In genomic region chr13:44729424-44729971, GRCm38 (mm10) we compare ENCODE assay signal across 8 mouse cellular contexts. TPM values are rescaled to one million over a fixed set of nuclear protein-coding genes. Genes with fewer than 3 reads are reported as not detected.
DNase-seq lines count a peak whose midpoint lies in the region; ATAC-seq and TF ChIP-seq lines count a peak whose summit lies in the region.

Jarid2 (plus strand) TSS chr13:44729474.

- no peaks in the 10 kb centered on the region for H3K36me3 ChIP-seq in embryonic facial prominence, embryonic 13.5 days
- H3K36me3 ChIP-seq in heart, embryonic 11.5 days (ENCODE audit: control insufficient read depth, insufficient read depth, low read length): no peaks in the 10 kb centered on the region
- no peaks in the 10 kb centered on the region for H3K36me3 ChIP-seq in kidney, embryonic 15.5 days
- H3K36me3 ChIP-seq in liver, embryonic 11.5 days (ENCODE audit: control insufficient read depth, insufficient read depth, low read length): no peaks in the 10 kb centered on the region
- H3K36me3 ChIP-seq in testis, adult 2 months (ENCODE audit: control insufficient read depth, insufficient read depth, low read length): no peaks in the 10 kb centered on the region

- no peak for ATAC-seq in embryonic facial prominence, embryonic 13.5 days (ENCODE audit: insufficient number of reproducible peaks, insufficient read depth, low FRiP score, low TSS enrichment, low read depth)
- no peak for ATAC-seq in heart, embryonic 11.5 days (replicated peaks; ENCODE audit: insufficient number of reproducible peaks, low FRiP score, low TSS enrichment)
- no peak for ATAC-seq in kidney, embryonic 15.5 days (replicated peaks; ENCODE audit: low FRiP score)
- ATAC-seq in liver, embryonic 11.5 days (replicated peaks; ENCODE audit: low FRiP score): no peak

- WGBS in embryonic facial prominence, embryonic 13.5 days: 2% methylated on average over 31 of the region's 31 CpGs
- 2% methylated on average over 31 of the region's 31 CpGs for WGBS in heart, embryonic 11.5 days (ENCODE audit: insufficient replicate concordance)
- 2% methylated on average over 31 of the region's 31 CpGs for WGBS in kidney, embryonic 15.5 days
- 1% methylated on average over 31 of the region's 31 CpGs for whole genome bisulfite sequencing in liver, embryonic 11.5 days

- no peak for TF ChIP-seq CTCF in testis, adult 2 months (IDR thresholded peaks at IDR 0.05; ENCODE audit: control insufficient read depth, insufficient read depth, insufficient replicate concordance, low read depth, low read length)

- peak within 1 kb of the TSS; percentile 77 for H3K4me3 ChIP-seq in embryonic facial prominence, embryonic 13.5 days
- H3K4me3 ChIP-seq in heart, embryonic 11.5 days (ENCODE audit: low read depth, low read length): peak within 1 kb of the TSS; percentile 72
- H3K4me3 ChIP-seq in kidney, embryonic 15.5 days (replicated peaks): peak within 1 kb of the TSS; percentile 85
- H3K4me3 ChIP-seq in liver, embryonic 11.5 days (ENCODE audit: low read depth, low read length): peak within 1 kb of the TSS; percentile 76
- peak within 1 kb of the TSS; percentile 89 for H3K4me3 ChIP-seq in testis, adult 2 months (ENCODE audit: control insufficient read depth, low read depth, low read length)

- peak within 1 kb of the TSS; percentile 91 for H3K9ac ChIP-seq in embryonic facial prominence, embryonic 13.5 days
- peak within 1 kb of the TSS; percentile 95 for H3K9ac ChIP-seq in heart, embryonic 11.5 days (ENCODE audit: low read depth, low read length)
- H3K9ac ChIP-seq in kidney, embryonic 15.5 days: peak within 1 kb of the TSS; percentile 78
- peak within 1 kb of the TSS; percentile 95 for H3K9ac ChIP-seq in liver, embryonic 11.5 days (ENCODE audit: low read depth, low read length)

- TF ChIP-seq POLR2A in testis, adult 2 months (IDR thresholded peaks at IDR 0.05; ENCODE audit: control insufficient read depth, low read depth, low read length): peak; percentile 65

- H3K27ac ChIP-seq in embryonic facial prominence, embryonic 13.5 days: peak within 1 kb of the TSS; percentile 80
- H3K27ac ChIP-seq in heart, embryonic 11.5 days (ENCODE audit: low read depth, low read length): peak within 1 kb of the TSS; percentile 94
- peak within 1 kb of the TSS; percentile 99 for H3K27ac ChIP-seq in kidney, embryonic 15.5 days
- peak within 1 kb of the TSS; percentile 86 for H3K27ac ChIP-seq in liver, embryonic 11.5 days (ENCODE audit: low read depth, low read length)
- peak within 1 kb of the TSS; percentile 86 for H3K27ac ChIP-seq in testis, adult 2 months (ENCODE audit: control insufficient read depth, insufficient read depth, low read depth, low read length)

- DNase-seq in B cell, adult 2 months: peak; percentile 45 to 47
- DNase-seq in adrenal gland, adult 2 months: peak; percentile 71
- peak; percentile 67 for DNase-seq in liver, embryonic 11.5 days (ENCODE audit: low spot score)
- DNase-seq in natural killer cell, adult 2 months (ENCODE audit: low spot score in 2 of 2): peak; percentile 7 to 26

- peak within 1 kb of the TSS; percentile 89 for H3K4me2 ChIP-seq in embryonic facial prominence, embryonic 13.5 days
- H3K4me2 ChIP-seq in heart, embryonic 11.5 days: peak within 1 kb of the TSS; percentile 80
- H3K4me2 ChIP-seq in kidney, embryonic 15.5 days: peak within 1 kb of the TSS; percentile 92
- H3K4me2 ChIP-seq in liver, embryonic 11.5 days: peak within 1 kb of the TSS; percentile 89

- peaks cover 18% of the 10 kb centered on the region for H3K4me1 ChIP-seq in embryonic facial prominence, embryonic 13.5 days
- H3K4me1 ChIP-seq in heart, embryonic 11.5 days (ENCODE audit: control insufficient read depth, insufficient read depth, low read length): peaks cover 10% of the 10 kb centered on the region
- H3K4me1 ChIP-seq in kidney, embryonic 15.5 days: peaks cover 13% of the 10 kb centered on the region
- H3K4me1 ChIP-seq in liver, embryonic 11.5 days (replicated peaks; ENCODE audit: control insufficient read depth, insufficient read depth, low read length): peaks cover 7% of the 10 kb centered on the region
- H3K4me1 ChIP-seq in testis, adult 2 months (ENCODE audit: control insufficient read depth, insufficient read depth, low read length): peaks cover 10% of the 10 kb centered on the region

- H3K27me3 ChIP-seq in embryonic facial prominence, embryonic 13.5 days: no peaks in the 10 kb centered on the region
- H3K27me3 ChIP-seq in heart, embryonic 11.5 days (ENCODE audit: control insufficient read depth, insufficient read depth, low read length): no peaks in the 10 kb centered on the region
- H3K27me3 ChIP-seq in kidney, embryonic 15.5 days: no peaks in the 10 kb centered on the region
- no peaks in the 10 kb centered on the region for H3K27me3 ChIP-seq in liver, embryonic 11.5 days (replicated peaks; ENCODE audit: control insufficient read depth, insufficient read depth, low read length)
- H3K27me3 ChIP-seq in testis, adult 2 months (ENCODE audit: control insufficient read depth, insufficient read depth, low read length): no peaks in the 10 kb centered on the region

- H3K9me3 ChIP-seq in embryonic facial prominence, embryonic 13.5 days: no peaks in the 10 kb centered on the region
- H3K9me3 ChIP-seq in heart, embryonic 11.5 days (replicated peaks; ENCODE audit: control insufficient read depth, low read length): no peaks in the 10 kb centered on the region
- no peaks in the 10 kb centered on the region for H3K9me3 ChIP-seq in kidney, embryonic 15.5 days (replicated peaks)
- H3K9me3 ChIP-seq in liver, embryonic 11.5 days (ENCODE audit: control insufficient read depth, low read length): no peaks in the 10 kb centered on the region

RNA-seq across cellular contexts. Expression of gene Jarid2, which starts in this region (rescaled TPM):
- total RNA-seq in adrenal gland, adult 2 months (2021): 10 to 100 TPM; 22.7 to 47.1 TPM
- polyA plus RNA-seq in adrenal gland, adult 2 months (2012; rRNA removed): 5.5 and 6.3 TPM in 2 replicates
- 34.6 and 36.6 TPM in 2 replicates for polyA plus RNA-seq in embryonic facial prominence, embryonic 13.5 days (2015; fragmentation: Nextera tagmentation; extraction: Ambion mirVana)
- 20.1 and 22.4 TPM in 2 replicates for polyA plus RNA-seq in heart, embryonic 11.5 days (2014; fragmentation: Nextera tagmentation; extraction: Ambion mirVana)
- 38.9 and 39.8 TPM in 2 replicates for polyA plus RNA-seq in kidney, embryonic 15.5 days (2015; fragmentation: Nextera tagmentation; extraction: Ambion mirVana)
- polyA plus RNA-seq in liver, embryonic 11.5 days (2014; fragmentation: Nextera tagmentation; extraction: Ambion mirVana): 19.2 and 19.6 TPM in 2 replicates
- polyA plus RNA-seq in testis, adult 2 months (2012; rRNA removed): 19.5 and 21.0 TPM in 2 replicates

Comparison
In these comparisons a context has a peak if more than half of its experiments do, and no peak if none do; other contexts are left out.
1. DNase-seq: peak in every context shown above with its lines; median percentile 71 in adrenal gland, adult 2 months; 67 in liver, embryonic 11.5 days; 46 in B cell, adult 2 months; 16 in natural killer cell, adult 2 months.